In the genomic region with DNA sequence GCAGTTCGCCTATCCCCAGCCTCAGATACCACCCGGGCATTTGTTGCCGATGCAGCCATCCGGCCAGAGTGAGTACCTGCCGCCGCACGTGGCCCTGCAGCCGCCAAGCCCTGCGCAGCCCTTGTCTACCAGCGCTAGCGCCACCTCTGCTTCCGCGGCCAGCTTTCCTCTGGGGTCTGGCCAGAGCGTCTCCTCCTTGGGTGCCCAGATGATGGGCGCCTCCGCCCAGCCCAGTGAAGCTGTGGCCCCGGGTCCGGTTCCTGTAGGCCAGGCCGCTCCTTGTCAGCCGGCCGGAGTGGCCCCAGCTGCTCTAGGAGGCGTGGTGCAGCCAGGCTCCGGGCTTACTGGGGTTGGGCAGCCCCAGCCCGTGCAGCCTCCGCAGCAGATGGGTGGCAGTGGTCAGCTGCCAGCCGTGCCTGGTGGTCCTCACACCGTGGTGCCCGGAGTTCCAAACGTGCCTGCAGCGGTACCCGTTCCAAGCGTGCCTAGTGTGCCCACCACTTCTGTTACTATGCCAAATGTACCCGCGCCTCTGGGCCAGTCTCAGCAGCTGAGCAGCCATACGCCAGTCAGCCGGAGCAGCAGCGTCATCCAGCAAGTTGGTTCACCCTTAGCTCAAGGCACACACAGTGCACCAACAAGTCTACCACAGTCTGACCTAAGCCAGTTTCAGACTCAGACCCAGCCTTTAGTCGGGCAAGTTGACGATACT, we compare ENCODE assay signal across 8 mouse cellular contexts. TPM values are rescaled to one million over a fixed set of nuclear protein-coding genes. Genes with fewer than 3 reads are reported as not detected.
DNase-seq lines count a peak whose midpoint lies in the region; ATAC-seq and TF ChIP-seq lines count a peak whose summit lies in the region.

No protein-coding gene starts in this region.

- 0 out of 2 replicates have a peak, but pooled peaks have one; percentile 12 for ATAC-seq in embryonic facial prominence, embryonic 13.5 days (ENCODE audit: insufficient number of reproducible peaks, insufficient read depth, low FRiP score, low TSS enrichment, low read depth)
- peak; percentile 31 for ATAC-seq in limb, embryonic 15.5 days (ENCODE audit: insufficient number of reproducible peaks, low FRiP score, low TSS enrichment, low read depth)
- ATAC-seq in midbrain, embryonic 16.5 days = peak; percentile 49

- peak; percentile 81 for DNase-seq in 3134 (ENCODE audit: extremely low read depth, insufficient read length, low spot score)
- peak; percentile 47 for DNase-seq in adrenal gland, adult 8-10 months
- DNase-seq in heart, adult 2 months = peak in 1 of 2 experiments; percentile 64
- DNase-seq in kidney, adult 2 months = peak; percentile 55
- DNase-seq in spleen, postnatal 10 days (ENCODE audit: low spot score in 2 of 2) = peak; percentile 59 to 73

- no peaks in the 10 kb centered on the region for H3K27me3 ChIP-seq in embryonic facial prominence, embryonic 13.5 days
- no peaks in the 10 kb centered on the region for H3K27me3 ChIP-seq in heart, adult 2 months (ENCODE audit: control insufficient read depth, insufficient read depth, low read length)
- no peaks in the 10 kb centered on the region for H3K27me3 ChIP-seq in kidney, adult 2 months (replicated peaks; ENCODE audit: control insufficient read depth, insufficient read depth, low read length)
- H3K27me3 ChIP-seq in limb, embryonic 15.5 days = no peaks in the 10 kb centered on the region
- H3K27me3 ChIP-seq in midbrain, embryonic 16.5 days (ENCODE audit: control insufficient read depth, insufficient read depth, low read depth, low read length) = no peaks in the 10 kb centered on the region

- TF ChIP-seq EP300 in heart, adult 2 months (IDR thresholded peaks at IDR 0.05; ENCODE audit: insufficient read depth, low read depth, low read length) = no peak

- TF ChIP-seq POLR2A in heart, adult 2 months (IDR thresholded peaks at IDR 0.05; ENCODE audit: insufficient read depth, low read depth, low read length) = no peak
- TF ChIP-seq POLR2A in kidney, adult 2 months (IDR thresholded peaks at IDR 0.05; ENCODE audit: low read depth, low read length) = no peak

- H3K9ac ChIP-seq in embryonic facial prominence, embryonic 13.5 days = peak overlapping the region; percentile 98
- H3K9ac ChIP-seq in heart, adult 2 months (ENCODE audit: low read depth, low read length) = peak overlapping the region; percentile 93
- H3K9ac ChIP-seq in limb, embryonic 15.5 days = peak overlapping the region; percentile 95
- peak overlapping the region; percentile 91 for H3K9ac ChIP-seq in midbrain, embryonic 16.5 days (ENCODE audit: low read depth, low read length)

- TF ChIP-seq CTCF in heart, adult 2 months (IDR thresholded peaks at IDR 0.05) = no peak
- TF ChIP-seq CTCF in kidney, adult 2 months (conservative IDR thresholded peaks at IDR 0.05; ENCODE audit: insufficient read depth, insufficient read length, low read depth, low read length) = no peak

- 0 out of 2 replicates have a peak, but pooled peaks cover 2% of the 10 kb centered on the region for H3K4me1 ChIP-seq in embryonic facial prominence, embryonic 13.5 days
- H3K4me1 ChIP-seq in heart, adult 2 months (ENCODE audit: control insufficient read depth, insufficient read depth, low read length) = peaks cover 2% of the 10 kb centered on the region
- H3K4me1 ChIP-seq in kidney, adult 2 months (ENCODE audit: control insufficient read depth, insufficient read depth, low read length) = 0 out of 2 replicates have a peak, but pooled peaks cover 3% of the 10 kb centered on the region
- no peaks in the 10 kb centered on the region for H3K4me1 ChIP-seq in limb, embryonic 15.5 days
- H3K4me1 ChIP-seq in midbrain, embryonic 16.5 days (ENCODE audit: control insufficient read depth, insufficient read depth, low read length) = peaks cover 23% of the 10 kb centered on the region

- WGBS in embryonic facial prominence, embryonic 13.5 days = 1% methylated on average over 39 of the region's 39 CpGs
- under 1% methylated on average over 39 of the region's 39 CpGs for WGBS in heart, adult 2 months
- WGBS in kidney, adult 2 months = under 1% methylated on average over 39 of the region's 39 CpGs
- WGBS in limb, embryonic 15.5 days = under 1% methylated on average over 39 of the region's 39 CpGs
- WGBS in midbrain, embryonic 16.5 days = under 1% methylated on average over 39 of the region's 39 CpGs

- H3K4me2 ChIP-seq in embryonic facial prominence, embryonic 13.5 days = peak overlapping the region; percentile 95
- peak overlapping the region; percentile 87 for H3K4me2 ChIP-seq in limb, embryonic 15.5 days
- peak overlapping the region; percentile 89 for H3K4me2 ChIP-seq in midbrain, embryonic 16.5 days (ENCODE audit: low read length)

- H3K79me2 ChIP-seq in heart, adult 2 months (replicated peaks; ENCODE audit: control insufficient read depth, insufficient read depth, low read length) = no peaks in the 10 kb centered on the region; the same call in 1 of the 2 replicates

- H3K27ac ChIP-seq in embryonic facial prominence, embryonic 13.5 days = peak overlapping the region; percentile 100
- H3K27ac ChIP-seq in heart, adult 2 months = peak overlapping the region; percentile 99
- H3K27ac ChIP-seq in kidney, adult 2 months (ENCODE audit: insufficient read depth, low read depth, low read length) = peak overlapping the region; percentile 20
- peak overlapping the region; percentile 100 for H3K27ac ChIP-seq in limb, embryonic 15.5 days
- H3K27ac ChIP-seq in midbrain, embryonic 16.5 days (ENCODE audit: low read length) = peak overlapping the region; percentile 98

- intact Hi-C loops in heart, adult 2 months (cut with DNase I) = loop anchor here (1.0 to 5.0 kb wide), 5 partner anchors 40 to 570 kb away; a partner anchor contains a TSS

- peaks cover 4% of the 10 kb centered on the region; the same call in 1 of the 2 replicates for H3K36me3 ChIP-seq in embryonic facial prominence, embryonic 13.5 days
- peaks cover 9% of the 10 kb centered on the region for H3K36me3 ChIP-seq in heart, adult 2 months (ENCODE audit: control insufficient read depth, insufficient read depth, low read length)
- H3K36me3 ChIP-seq in kidney, adult 2 months (ENCODE audit: control insufficient read depth, insufficient read depth, low read length) = no peaks in the 10 kb centered on the region; the same call in 1 of the 2 replicates
- H3K36me3 ChIP-seq in limb, embryonic 15.5 days = no peaks in the 10 kb centered on the region
- no peaks in the 10 kb centered on the region for H3K36me3 ChIP-seq in midbrain, embryonic 16.5 days (ENCODE audit: control insufficient read depth, insufficient read depth, low read length)

- no peaks in the 10 kb centered on the region for H3K9me3 ChIP-seq in embryonic facial prominence, embryonic 13.5 days
- H3K9me3 ChIP-seq in limb, embryonic 15.5 days = no peaks in the 10 kb centered on the region
- no peaks in the 10 kb centered on the region for H3K9me3 ChIP-seq in midbrain, embryonic 16.5 days (replicated peaks; ENCODE audit: control insufficient read depth, low read length, poor library complexity, severe bottlenecking)

- H3K4me3 ChIP-seq in embryonic facial prominence, embryonic 13.5 days = peak overlapping the region; percentile 99
- H3K4me3 ChIP-seq in heart, adult 2 months = peak overlapping the region; percentile 61
- H3K4me3 ChIP-seq in kidney, adult 2 months (ENCODE audit: insufficient read depth, low read depth, low read length) = peak overlapping the region; percentile 74
- peak overlapping the region; percentile 82 for H3K4me3 ChIP-seq in limb, embryonic 15.5 days
- peak overlapping the region; percentile 100 for H3K4me3 ChIP-seq in midbrain, embryonic 16.5 days (ENCODE audit: low read depth, low read length)

RNA-seq across cellular contexts. Expression of a gene that starts 2.4 kb away (rescaled TPM):
- total RNA-seq in adrenal gland, adult 8-10 months (2022) = 10 to 100 TPM; 33.4 to 46.7 (median 39.3) TPM
- polyA plus RNA-seq in embryonic facial prominence, embryonic 13.5 days (2015; fragmentation: Nextera tagmentation; extraction: Ambion mirVana) = 12.6 and 14.4 TPM in 2 replicates
- total RNA-seq in heart, adult 2 months (2021) = 10 to 100 TPM; 22.9 to 26.8 TPM
- 7.3 and 8.3 TPM in 2 replicates for polyA plus RNA-seq in heart, adult 2 months (2012; rRNA removed)
- 8.4 and 11.3 TPM in 2 replicates for polyA plus RNA-seq in kidney, adult 2 months (2012; rRNA removed)
- 9.6 and 9.7 TPM in 2 replicates for polyA plus RNA-seq in limb, embryonic 15.5 days (2015; fragmentation: Nextera tagmentation; extraction: Ambion mirVana)
- 7.2 and 8.5 TPM in 2 replicates for polyA plus RNA-seq in midbrain, embryonic 16.5 days (2015; fragmentation: Nextera tagmentation; extraction: Ambion mirVana)

Comparison
In these comparisons a context has a peak if more than half of its experiments do, and no peak if none do; other contexts are left out.
1. H3K27ac ChIP-seq: peak in every context shown above with its lines; median percentile 100 in embryonic facial prominence, embryonic 13.5 days; 100 in limb, embryonic 15.5 days; 99 in heart, adult 2 months; 98 in midbrain, embryonic 16.5 days; 20 in kidney, adult 2 months.